Mouse (Mus musculus) bone marrow, adult 2 months (tissue): Measurements from ENCODE around the gene Ckap2l.

Experiments
- CTCF ChIP-seq: fragments of 200-500 bp; IDR thresholded peaks from 2 replicates; pipeline ENCODE4 v1.5.1; 2011; ENCODE audit warnings: low read length, control low read depth; ENCODE audit not compliant: control insufficient read depth, insufficient read depth
- POLR2A ChIP-seq: fragments of 200-500 bp; IDR thresholded peaks from 2 replicates; pipeline ENCODE4 v1.6.1; 2011; ENCODE audit warnings: low read depth, mild to moderate bottlenecking, control low read depth, low read length, borderline replicate concordance; ENCODE audit not compliant: control insufficient read depth

DNA sequence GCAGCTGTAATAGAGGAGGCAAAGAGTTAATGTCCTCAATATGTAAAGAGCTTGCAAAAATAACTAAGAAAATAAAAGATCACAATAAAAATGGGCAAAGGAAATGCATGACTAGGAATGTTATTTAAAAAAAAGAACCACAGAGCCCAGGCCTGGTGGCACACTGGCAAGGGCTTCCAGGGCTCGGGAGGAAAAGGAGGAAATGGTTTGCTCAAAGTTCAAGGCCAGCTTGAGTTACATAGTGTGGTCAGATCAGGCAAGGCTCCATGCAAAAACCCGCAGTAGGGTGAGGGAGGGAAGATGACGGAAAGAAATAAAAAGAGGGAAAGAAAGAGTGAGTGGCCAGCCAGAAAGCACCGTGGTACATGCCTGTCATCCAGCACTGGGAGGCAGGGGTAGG, 68.4 kb downstream of the Ckap2l start:
- TF ChIP-seq CTCF: no peak
- TF ChIP-seq POLR2A: no peak
